10 mouse cellular contexts compared by ENCODE assay signal in genomic region chr7:35064286-35065258, GRCm38 (mm10). TPM values are rescaled to one million over a fixed set of nuclear protein-coding genes. Genes with fewer than 3 reads are reported as not detected.
DNase-seq lines count a peak whose midpoint lies in the region; ATAC-seq lines count a peak whose summit lies in the region.
"Had no signal": no experiment of that assay in that cellular context is flagged by ENCODE, and none has a peak within 500 bp of the region (broad histone marks: within the 10 kb centered on the region; RNA-seq: fewer than 3 reads in every experiment).

No protein-coding gene starts in this region.

- WGBS in midbrain, embryonic 14.5 days = 75% methylated on average over 14 of the region's 14 CpGs
- 75% methylated on average over 14 of the region's 14 CpGs for WGBS in midbrain, embryonic 16.5 days

- no peak overlapping the region for H3K4me2 ChIP-seq in midbrain, embryonic 14.5 days (ENCODE audit: low read length)
- no peak overlapping the region for H3K4me2 ChIP-seq in midbrain, embryonic 16.5 days (ENCODE audit: low read length)
- H3K4me2 ChIP-seq: embryonic facial prominence, embryonic 12.5 days had no signal

- H3K9me3 ChIP-seq in midbrain, embryonic 14.5 days (ENCODE audit: control insufficient read depth, low read length) = no peaks in the 10 kb centered on the region
- no peaks in the 10 kb centered on the region for H3K9me3 ChIP-seq in midbrain, embryonic 16.5 days (replicated peaks; ENCODE audit: control insufficient read depth, low read length, poor library complexity, severe bottlenecking)
- H3K9me3 ChIP-seq: embryonic facial prominence, embryonic 12.5 days had no signal

- no peaks in the 10 kb centered on the region for H3K27me3 ChIP-seq in midbrain, embryonic 14.5 days (ENCODE audit: control insufficient read depth, insufficient read depth, low read length)
- H3K27me3 ChIP-seq in midbrain, embryonic 16.5 days (ENCODE audit: control insufficient read depth, insufficient read depth, low read depth, low read length) = no peaks in the 10 kb centered on the region
- H3K27me3 ChIP-seq: embryonic facial prominence, embryonic 12.5 days had no signal

- H3K36me3 ChIP-seq in midbrain, embryonic 14.5 days (ENCODE audit: control insufficient read depth, insufficient read depth, low read length) = no peaks in the 10 kb centered on the region
- H3K36me3 ChIP-seq in midbrain, embryonic 16.5 days (ENCODE audit: control insufficient read depth, insufficient read depth, low read length) = no peaks in the 10 kb centered on the region
- H3K36me3 ChIP-seq: embryonic facial prominence, embryonic 12.5 days had no signal

- no peak overlapping the region for H3K4me3 ChIP-seq in midbrain, embryonic 14.5 days (replicated peaks; ENCODE audit: low read depth, low read length)
- no peak overlapping the region for H3K4me3 ChIP-seq in midbrain, embryonic 16.5 days (ENCODE audit: low read depth, low read length)
- H3K4me3 ChIP-seq: embryonic facial prominence, embryonic 12.5 days; myocyte had no signal

- ATAC-seq in midbrain, embryonic 14.5 days (ENCODE audit: low FRiP score, low TSS enrichment) = no peak
- ATAC-seq in midbrain, embryonic 16.5 days = no peak
- ATAC-seq in megakaryocyte progenitor cell, adult 5-6 weeks (replicated peaks; ENCODE audit: poor library complexity) = peak; percentile 89

- DNase-seq in cerebellum, postnatal 14 days = peak; percentile 31 to 50
- no peak for DNase-seq in cerebellum, adult 11 months
- peak; percentile 47 for DNase-seq in midbrain, embryonic 14.5 days
- DNase-seq in gastrocnemius, postnatal 14 days = peak; percentile 43
- DNase-seq in cerebellum, postnatal 25 days = no peak
- no peak for DNase-seq in embryo, embryonic 10 days (ENCODE audit: low spot score)

- H3K27ac ChIP-seq in midbrain, embryonic 14.5 days (replicated peaks; ENCODE audit: low read depth, low read length) = no peak overlapping the region
- H3K27ac ChIP-seq in midbrain, embryonic 16.5 days (ENCODE audit: low read length) = no peak overlapping the region
- H3K27ac ChIP-seq: embryonic facial prominence, embryonic 12.5 days had no signal

- H3K9ac ChIP-seq in midbrain, embryonic 14.5 days (replicated peaks; ENCODE audit: low read length) = no peak overlapping the region
- no peak overlapping the region for H3K9ac ChIP-seq in midbrain, embryonic 16.5 days (ENCODE audit: low read depth, low read length)
- H3K9ac ChIP-seq: embryonic facial prominence, embryonic 12.5 days had no signal

- intact Hi-C loops in gastrocnemius, postnatal 14 days (cut with DNase I; ENCODE audit: low total_unique reads) = loop anchor here (10.0 kb wide), 1 partner anchor 50 kb away; the partner anchor contains the start of gene Cebpa

- no peaks in the 10 kb centered on the region for H3K4me1 ChIP-seq in midbrain, embryonic 14.5 days (ENCODE audit: control insufficient read depth, insufficient read depth, low read length)
- H3K4me1 ChIP-seq in midbrain, embryonic 16.5 days (ENCODE audit: control insufficient read depth, insufficient read depth, low read length) = no peaks in the 10 kb centered on the region
- H3K4me1 ChIP-seq: embryonic facial prominence, embryonic 12.5 days had no signal

RNA-seq across cellular contexts. Expression of gene Cebpg, which starts 8.2 kb away (rescaled TPM):
- polyA plus RNA-seq in midbrain, embryonic 14.5 days (2014; fragmentation: Nextera tagmentation; extraction: Ambion mirVana) = 29.6 and 32.0 TPM in 2 replicates
- 24.2 and 27.3 TPM in 2 replicates for polyA plus RNA-seq in midbrain, embryonic 16.5 days (2015; fragmentation: Nextera tagmentation; extraction: Ambion mirVana)
- 10 to 100 TPM; 24.5 to 30.4 TPM for total RNA-seq in gastrocnemius, postnatal 14 days (2021)
- total RNA-seq in megakaryocyte progenitor cell, adult 5-6 weeks (2015) = 16.7 and 17.1 TPM in 2 replicates
- 29.8 and 34.6 TPM in 2 replicates for total RNA-seq in megakaryocyte progenitor cell, adult 5-6 weeks (2017)

RNA-seq across cellular contexts. Expression of gene Cebpa, which starts 54.5 kb away (rescaled TPM):
- polyA plus RNA-seq in midbrain, embryonic 14.5 days (2014; fragmentation: Nextera tagmentation; extraction: Ambion mirVana) = 0.61 and 0.88 TPM in 2 replicates
- polyA plus RNA-seq in midbrain, embryonic 16.5 days (2015; fragmentation: Nextera tagmentation; extraction: Ambion mirVana) = 0.33 and 0.51 TPM in 2 replicates
- 1 to 10 TPM; 3.9 to 4.1 TPM for total RNA-seq in gastrocnemius, postnatal 14 days (2021)
- total RNA-seq in megakaryocyte progenitor cell, adult 5-6 weeks (2015) = 70.5 and 75.2 TPM in 2 replicates
- 27.2 and 29.0 TPM in 2 replicates for total RNA-seq in megakaryocyte progenitor cell, adult 5-6 weeks (2017)

Comparison
In these comparisons a context has a peak if more than half of its experiments do, and no peak if none do; other contexts are left out.
1. DNase-seq: peak in cerebellum, postnatal 14 days (2 of 2), midbrain, embryonic 14.5 days (single experiment) and gastrocnemius, postnatal 14 days (single experiment); none in cerebellum, adult 11 months (single experiment), cerebellum, postnatal 25 days (0 of 2) and embryo, embryonic 10 days (single experiment).
2. RNA of gene Cebpa, which starts 54.5 kb away (total RNA-seq): 27.2 to 75.2 TPM in megakaryocyte progenitor cell, adult 5-6 weeks; 3.9 to 4.1 TPM in gastrocnemius, postnatal 14 days; every median in the first group is over 4 times any median in the second.